Mouse (Mus musculus): Measurements from ENCODE around the gene Atp5h. TPM values are rescaled to one million over a fixed set of nuclear protein-coding genes. Genes with fewer than 3 reads are reported as not detected.
A peak's percentile ranks its signal among the peaks of the same experiment; 100 is the strongest.
"Not testable (repeated sequence)": the region's sequence is repeated elsewhere in the genome, so short reads cannot be mapped to it uniquely, and the experiment has no call there.

The Atp5h gene
- total RNA-seq, 2 experiments from 2014 or later: 763 to 790 TPM

GRCm38 (mm10) chr11:115403338-115404124, 16.2 kb downstream of the Atp5h start, which contains the start of gene Mrpl58:
Mrpl58 (plus strand) TSS chr11:115403752.
- DNase-seq (ENCODE audit: low spot score in 2 of 2): peak; percentile 78 to 86

DNA sequence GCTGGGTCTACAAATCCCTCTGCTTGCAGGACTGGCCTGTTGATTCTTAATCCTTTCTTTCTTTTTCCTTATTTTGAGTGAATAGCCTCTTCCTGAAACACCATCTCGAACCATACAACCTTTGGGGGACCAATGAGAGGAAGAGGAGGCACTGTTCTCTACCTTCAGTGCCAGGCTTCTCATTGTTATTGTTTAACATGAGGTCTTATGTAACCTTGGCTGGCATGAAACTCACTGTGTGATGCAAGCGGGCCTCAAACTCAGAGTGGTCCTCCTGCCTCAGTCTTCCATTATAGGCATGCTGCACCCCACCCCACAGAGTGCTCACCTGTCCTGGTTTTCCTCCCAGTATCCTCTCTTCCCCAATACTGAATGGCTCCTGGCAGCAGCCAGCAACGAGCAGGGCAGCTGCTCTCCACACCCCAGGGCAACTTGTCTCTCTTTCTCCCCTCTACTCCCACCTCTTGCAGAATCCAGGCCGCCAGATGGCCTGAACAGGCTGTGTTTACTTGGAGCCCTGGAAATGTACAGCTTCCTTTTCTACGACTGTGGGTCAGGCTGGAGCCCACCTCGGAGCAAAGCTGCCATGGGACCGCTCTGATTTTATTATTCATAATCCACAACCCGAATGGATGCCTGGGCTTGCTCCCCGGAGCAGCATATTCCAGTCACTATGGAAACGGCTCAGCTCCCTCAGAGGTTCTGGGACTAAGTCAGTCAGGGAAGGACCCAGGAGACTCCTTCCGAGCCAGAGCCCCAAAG, 19.0 kb downstream of the Atp5h start:
- DNase-seq (ENCODE audit: low spot score in 2 of 2): no peak

GRCm38 (mm10) chr11:115400126-115400525, 19.6 kb downstream of the Atp5h start:
- DNase-seq (ENCODE audit: low spot score in 2 of 2): no peak

- DNase-seq (ENCODE audit: low spot score in 2 of 2): no peak
Observed at GRCm38 (mm10) chr11:115398085-115398484, 21.7 kb downstream of the Atp5h start.

DNA sequence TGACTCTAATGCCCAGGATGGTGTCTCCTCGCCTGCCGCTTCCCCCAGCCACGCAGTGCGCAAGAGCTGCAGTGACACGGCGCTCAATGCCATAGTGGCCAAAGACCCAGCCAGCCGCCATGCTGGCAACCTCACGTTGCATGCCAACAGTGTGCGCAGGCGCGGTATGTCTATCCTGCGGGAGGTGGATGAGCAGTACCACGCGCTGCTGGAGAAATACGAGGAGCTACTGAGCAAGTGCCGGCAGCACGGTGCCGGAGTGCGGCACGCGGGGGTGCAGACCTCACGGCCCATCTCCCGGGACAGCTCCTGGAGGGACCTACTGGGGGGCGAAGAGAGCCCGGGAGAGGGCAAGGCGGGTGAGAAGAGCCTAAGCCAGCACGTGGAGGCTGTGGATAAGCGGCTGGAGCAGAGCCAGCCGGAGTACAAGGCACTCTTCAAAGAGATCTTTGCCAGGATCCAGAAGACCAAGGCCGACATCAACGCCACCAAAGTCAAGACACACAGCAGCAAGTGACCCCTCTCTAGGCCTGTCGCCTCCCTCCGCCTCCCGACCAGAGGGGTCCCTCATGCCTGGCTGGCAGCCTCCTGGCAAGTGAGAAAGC, 25.9 kb downstream of the Atp5h start:
- DNase-seq (ENCODE audit: low spot score in 2 of 2): no peak

DNA sequence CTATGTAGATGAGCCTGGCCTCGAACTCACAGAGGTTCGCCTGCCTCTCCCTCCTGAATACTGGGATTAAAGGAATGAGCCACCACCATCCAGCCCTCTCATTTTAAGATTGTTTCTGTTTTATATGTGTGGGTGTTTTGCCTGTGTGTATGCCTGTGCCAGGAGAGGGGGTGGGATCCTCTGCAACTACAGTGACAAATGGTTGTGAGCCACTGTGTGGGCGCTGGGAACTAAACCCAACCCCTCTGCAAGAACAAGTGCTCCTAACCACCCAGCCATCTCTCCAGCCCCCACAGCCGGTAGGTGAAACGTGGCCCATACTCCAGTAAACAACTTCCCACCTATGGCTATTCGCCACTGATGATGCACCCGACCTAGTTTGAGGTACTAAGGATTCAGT, 28.4 kb downstream of the Atp5h start:
- no peak for DNase-seq (ENCODE audit: low spot score in 2 of 2)

- DNase-seq (ENCODE audit: low spot score in 2 of 2): not testable (repeated sequence)
Observed at GRCm38 (mm10) chr11:115386859-115387258, 32.9 kb downstream of the Atp5h start.

GRCm38 (mm10) chr11:115384587-115384986, 35.2 kb downstream of the Atp5h start:
- no peak for DNase-seq (ENCODE audit: low spot score in 2 of 2)

DNA sequence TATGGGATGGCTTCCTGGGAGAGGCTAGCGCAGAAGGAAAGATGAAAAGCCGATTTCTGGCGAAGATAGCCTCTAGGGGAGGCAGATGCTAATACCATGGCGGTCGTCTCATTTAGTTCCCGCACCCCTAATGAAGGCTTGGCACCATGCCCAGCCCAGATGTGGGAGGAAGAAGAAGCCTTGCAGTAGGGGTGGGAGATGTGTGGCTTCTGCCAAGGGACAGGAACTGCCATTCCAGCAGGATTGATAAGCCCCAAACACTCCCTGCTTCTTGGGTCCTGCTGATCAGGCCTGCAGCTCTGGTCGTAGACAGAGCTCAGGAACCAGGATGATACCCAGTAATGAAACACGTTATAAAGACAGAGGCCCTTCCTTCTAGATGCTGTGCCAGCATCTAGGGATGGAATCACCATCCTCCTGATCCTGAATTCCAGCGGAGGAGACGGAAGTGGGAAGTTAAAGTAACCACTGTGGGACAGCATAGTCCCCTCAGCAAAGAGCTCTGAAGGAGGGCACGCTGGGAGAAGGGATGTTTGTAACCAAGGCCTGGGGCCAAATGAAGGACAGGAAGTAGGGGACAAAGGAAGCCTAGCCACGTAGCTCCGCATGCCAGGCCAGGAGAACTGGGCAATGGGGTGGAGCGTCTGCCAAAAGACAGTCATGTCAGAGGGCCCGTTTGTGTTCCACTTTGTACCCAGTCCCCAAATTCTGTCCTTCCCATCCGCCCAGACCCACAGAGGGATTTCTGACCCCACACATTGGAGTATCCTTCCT, 35.9 kb downstream of the Atp5h start:
- peak in 1 of 2 experiments; percentile 59 for DNase-seq (ENCODE audit: low spot score in 2 of 2)

DNA sequence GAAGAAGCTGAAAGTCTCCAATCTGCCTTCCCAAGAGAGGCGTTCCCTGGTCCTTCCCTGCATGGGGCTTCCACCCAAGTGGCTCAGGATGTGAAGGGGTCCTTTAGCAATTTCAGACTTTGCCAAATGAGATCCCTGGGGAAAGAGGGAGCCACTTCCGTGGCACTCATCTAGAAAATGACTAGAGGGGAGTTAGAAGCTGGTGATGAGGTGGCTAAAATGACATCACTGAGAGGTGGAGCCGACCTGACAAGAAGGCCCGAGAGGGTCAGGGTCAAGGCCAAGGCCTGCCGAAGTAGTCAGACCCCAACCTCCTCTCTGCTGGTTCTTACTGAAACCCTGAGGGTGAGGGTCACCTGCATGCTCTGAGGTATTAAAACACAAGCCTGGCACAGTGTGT, 36.9 kb downstream of the Atp5h start:
- no peak for DNase-seq (ENCODE audit: low spot score in 2 of 2)

DNA sequence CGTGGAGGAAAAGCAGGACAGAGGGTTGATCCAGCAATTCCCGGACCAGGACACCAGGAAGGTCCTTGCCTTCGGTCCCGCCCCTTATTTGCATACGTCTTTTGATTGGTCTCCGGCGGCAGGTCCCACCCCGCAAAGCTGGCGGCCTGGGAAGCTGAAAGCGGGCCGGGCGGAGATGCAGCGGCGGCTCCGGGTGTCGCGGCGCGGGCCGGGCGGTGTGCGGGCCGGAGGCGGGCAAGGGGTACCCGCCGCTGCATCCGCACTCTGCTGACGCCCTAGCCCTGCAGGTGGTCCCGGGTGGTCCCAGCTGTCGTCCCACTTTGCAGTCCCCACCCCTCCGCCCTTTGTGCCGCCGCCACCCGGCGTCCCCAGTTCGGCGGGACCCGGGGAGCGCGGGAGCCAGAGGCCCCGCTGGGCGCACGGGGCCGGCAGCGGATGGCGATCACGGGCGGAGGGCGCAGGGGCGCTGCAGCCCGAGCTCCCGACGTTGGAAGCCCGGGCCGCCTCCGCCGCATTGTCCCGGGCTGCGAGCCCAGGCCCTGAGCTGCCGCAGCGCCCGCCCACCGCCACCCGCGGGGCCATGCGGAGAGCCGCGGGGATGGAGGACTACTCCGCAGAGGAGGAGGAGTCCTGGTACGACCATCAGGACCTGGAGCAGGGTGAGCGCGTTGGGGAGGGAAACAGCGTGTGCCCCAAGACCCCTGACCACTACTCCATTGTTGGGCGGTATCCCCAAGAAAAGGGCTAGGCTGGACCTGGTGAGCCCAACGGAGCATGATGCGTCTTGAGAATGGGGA, 37.8 kb downstream of the Atp5h start, which contains the start of gene Cdr2l:
Gene Cdr2l (plus strand): TSS at position 174 of the 797 bp plus-strand sequence.
- DNase-seq (ENCODE audit: low spot score in 2 of 2): peak; percentile 83 to 91

GRCm38 (mm10) chr11:115381276-115381675, 38.5 kb downstream of the Atp5h start:
- no peak for DNase-seq (ENCODE audit: low spot score in 2 of 2)

- DNase-seq (ENCODE audit: low spot score in 2 of 2): no peak
Observed at GRCm38 (mm10) chr11:115377854-115378253, 41.9 kb downstream of the Atp5h start.

- DNase-seq (ENCODE audit: low spot score in 2 of 2): no peak
Observed at GRCm38 (mm10) chr11:115377254-115377653, 42.5 kb downstream of the Atp5h start.

DNA sequence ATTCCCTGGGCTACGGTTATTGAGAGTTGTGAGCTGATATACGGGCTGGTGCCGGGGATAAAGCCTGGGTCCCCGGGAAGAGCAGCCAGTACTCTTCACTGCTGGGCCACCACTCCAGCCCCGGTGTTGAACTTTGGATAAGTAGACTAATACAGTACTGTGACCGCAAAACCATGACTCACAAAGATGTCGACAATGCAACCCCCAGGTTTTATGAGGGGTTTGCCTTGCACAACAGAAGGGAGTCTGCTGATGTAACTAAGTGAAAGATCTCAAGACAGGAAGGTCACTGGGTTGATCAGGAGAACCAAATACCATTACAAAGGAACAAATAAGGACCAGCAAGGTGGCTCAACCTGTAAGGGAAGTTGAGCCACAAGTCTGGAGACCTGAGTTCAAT, 43.0 kb downstream of the Atp5h start:
- no peak for DNase-seq (ENCODE audit: low spot score in 2 of 2)

DNA sequence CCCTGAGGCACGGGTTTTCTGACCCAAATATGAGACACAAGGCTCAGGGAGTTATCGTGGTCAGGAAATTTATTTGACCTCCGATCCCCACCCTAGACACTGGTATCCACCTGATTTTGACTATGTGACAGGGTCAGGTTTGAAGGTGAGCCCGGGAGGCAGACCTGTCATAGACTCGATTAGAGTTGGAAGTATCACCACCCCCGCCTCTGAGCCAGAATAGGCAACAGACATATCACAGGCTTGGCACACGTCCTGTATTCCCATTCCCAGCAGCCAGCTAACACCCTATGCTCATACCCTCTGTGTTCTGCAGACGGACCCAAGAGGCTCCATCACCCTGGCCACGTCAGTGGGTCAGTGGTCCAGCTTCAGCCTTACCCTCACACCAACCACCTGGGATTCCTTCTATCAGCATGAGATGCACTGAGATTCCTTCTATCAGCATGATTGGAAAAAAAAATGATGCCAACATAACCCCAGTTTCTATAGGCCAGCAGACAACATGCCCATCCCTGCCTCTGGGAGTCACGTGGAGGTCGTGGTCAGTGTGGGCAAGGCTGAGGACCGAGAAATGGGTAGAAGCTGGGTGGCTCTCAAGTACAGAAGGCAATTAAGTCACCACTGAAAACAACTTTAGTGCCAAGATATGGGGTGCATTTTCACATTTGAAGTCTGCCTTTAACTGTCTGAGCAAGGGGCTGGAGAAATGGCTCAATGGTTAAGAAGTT, 44.9 kb downstream of the Atp5h start:
- no peak for DNase-seq (ENCODE audit: low spot score in 2 of 2)

DNA sequence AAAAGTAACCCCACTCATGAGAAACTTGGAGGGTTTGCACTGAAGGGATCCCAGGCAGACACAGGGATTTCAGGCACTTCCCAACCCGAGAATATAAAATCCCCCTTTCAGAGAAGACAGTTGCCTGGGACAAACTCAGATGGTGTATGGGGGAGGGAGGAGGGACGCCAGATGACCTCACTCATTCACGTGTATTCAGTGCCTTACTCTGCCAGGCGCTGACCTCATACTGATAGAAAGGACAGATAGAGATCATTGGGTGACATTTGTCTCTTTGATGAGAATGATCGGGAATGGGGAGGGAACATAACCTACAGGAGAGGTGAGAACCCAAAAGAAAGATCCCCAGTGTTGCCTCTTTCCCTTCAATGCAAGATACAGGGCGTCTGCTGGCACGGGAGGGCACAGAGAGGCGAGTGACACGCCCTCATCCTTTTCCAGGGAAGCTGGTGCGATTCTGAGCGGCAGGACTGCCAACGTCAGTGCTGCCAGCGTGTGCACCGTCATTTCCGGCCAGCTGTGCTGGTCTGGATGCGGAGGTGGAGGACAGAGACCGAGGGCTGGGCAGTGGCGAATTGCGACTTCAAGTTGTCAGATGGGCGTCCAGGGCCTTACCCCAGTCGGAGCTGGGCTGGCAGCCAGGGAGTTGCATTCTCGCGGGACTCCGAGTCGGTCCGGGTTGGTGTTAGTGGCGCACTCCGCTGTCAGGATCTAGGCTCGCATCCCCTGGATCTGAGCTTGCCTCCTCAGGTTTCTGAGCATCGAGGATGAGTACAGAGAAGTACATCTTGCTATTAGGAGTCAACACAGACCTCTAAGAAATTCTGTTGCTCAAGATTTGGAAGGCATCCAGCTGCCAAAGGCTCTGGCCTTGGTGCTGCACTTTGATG, 45.7 kb downstream of the Atp5h start:
- DNase-seq (ENCODE audit: low spot score in 2 of 2): peak in 1 of 2 experiments; percentile 75

- DNase-seq (ENCODE audit: low spot score in 2 of 2): no peak
Observed at GRCm38 (mm10) chr11:115372737-115373136, 47.0 kb downstream of the Atp5h start.

Measured in gastrocnemius, postnatal 4 days (tissue).